Mouse (Mus musculus) erythroid progenitor cell, adult 5-6 weeks (primary cell): Measurements from ENCODE around the gene Bcat2. TPM values are rescaled to one million over a fixed set of nuclear protein-coding genes. Genes with fewer than 3 reads are reported as not detected.

Source experiments
- ATAC-seq: replicated peaks from 2 replicates; pipeline ENCODE4 v1.8.0; 2016; ENCODE audit warnings: moderate number of reproducible peaks, mild to moderate bottlenecking, moderate TSS enrichment, inconsistent platforms; ENCODE audit not compliant: poor library complexity, low FRiP score, severe bottlenecking
- total RNA-seq, 2 experiments: library from RNA; stranded (forward) in 1 of 2; stranded (reverse) in 1 of 2; fragments of 150-400 nt in 1 of 2; fragments of 186-747, 209-891 nt in 1 of 2; gene quantifications; 2 replicates each; pipeline versions ENCODE4 v1.2.3 to v1.2.4; 2015 to 2017; ENCODE audit warnings: low replicate concordance in 2 of 2

Gene Bcat2
- total RNA-seq, 2 experiments from 2014 or later = 8.4 to 22.0 TPM

GRCm38 (mm10) chr7:45549641-45550436, 20.1 kb upstream of the Bcat2 start:
- ATAC-seq = no peak

GRCm38 (mm10) chr7:45550821-45551511, 19.0 kb upstream of the Bcat2 start:
- ATAC-seq = no peak

GRCm38 (mm10) chr7:45551512-45551883, 18.5 kb upstream of the Bcat2 start:
- no peak for ATAC-seq

DNA sequence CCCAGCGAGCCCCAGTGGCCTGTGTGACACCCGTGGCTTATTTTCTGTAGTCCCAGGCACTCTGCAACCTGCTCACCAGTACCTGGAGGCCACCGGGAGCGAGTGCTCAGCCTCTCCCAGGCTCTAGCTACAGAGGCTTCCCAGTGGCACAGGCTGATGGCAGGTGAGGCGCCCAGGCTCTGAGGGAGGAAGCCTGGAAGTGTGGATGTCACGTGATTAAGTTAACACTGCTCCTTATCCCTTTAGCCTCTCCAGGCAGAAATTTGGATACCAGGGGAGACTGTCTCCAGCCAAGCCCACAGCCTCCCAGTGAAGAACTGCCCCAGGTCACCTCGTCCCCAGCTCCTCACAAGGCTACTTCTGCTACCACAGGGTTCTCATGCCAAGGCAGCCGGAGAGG, 16.4 kb upstream of the Bcat2 start:
- ATAC-seq = no peak

DNA sequence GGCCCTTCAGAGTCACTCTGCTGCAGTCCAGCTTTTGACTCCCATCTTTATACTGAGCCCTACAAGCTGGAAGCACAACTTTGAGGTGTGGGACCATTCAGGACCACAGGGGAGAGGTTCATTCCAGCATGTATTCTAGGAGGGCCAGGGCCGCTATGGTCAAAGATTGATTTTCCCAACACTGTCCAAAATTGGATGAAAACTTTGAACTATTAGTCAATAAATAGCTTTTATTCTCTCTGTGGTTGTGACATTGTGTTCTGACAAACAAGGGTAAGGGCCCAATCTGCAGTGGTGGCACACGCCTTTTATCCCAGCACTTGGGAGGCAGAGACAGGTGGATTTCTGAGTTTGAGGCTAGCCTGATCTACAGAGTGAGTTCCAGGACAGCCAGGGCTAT, 16.0 kb upstream of the Bcat2 start:
- no peak for ATAC-seq

GRCm38 (mm10) chr7:45554744-45555143, 15.2 kb upstream of the Bcat2 start, which contains the start of gene Hsd17b14:
TSS of gene Hsd17b14 (plus strand) at chr7:45554893.
- no peak for ATAC-seq

- ATAC-seq = peak; percentile 75
Observed at GRCm38 (mm10) chr7:45555787-45556186, 14.2 kb upstream of the Bcat2 start.

- ATAC-seq = no peak
Observed at GRCm38 (mm10) chr7:45558907-45559306, 11.0 kb upstream of the Bcat2 start.

- ATAC-seq = no peak
Observed at GRCm38 (mm10) chr7:45560241-45560640, 9.7 kb upstream of the Bcat2 start.

DNA sequence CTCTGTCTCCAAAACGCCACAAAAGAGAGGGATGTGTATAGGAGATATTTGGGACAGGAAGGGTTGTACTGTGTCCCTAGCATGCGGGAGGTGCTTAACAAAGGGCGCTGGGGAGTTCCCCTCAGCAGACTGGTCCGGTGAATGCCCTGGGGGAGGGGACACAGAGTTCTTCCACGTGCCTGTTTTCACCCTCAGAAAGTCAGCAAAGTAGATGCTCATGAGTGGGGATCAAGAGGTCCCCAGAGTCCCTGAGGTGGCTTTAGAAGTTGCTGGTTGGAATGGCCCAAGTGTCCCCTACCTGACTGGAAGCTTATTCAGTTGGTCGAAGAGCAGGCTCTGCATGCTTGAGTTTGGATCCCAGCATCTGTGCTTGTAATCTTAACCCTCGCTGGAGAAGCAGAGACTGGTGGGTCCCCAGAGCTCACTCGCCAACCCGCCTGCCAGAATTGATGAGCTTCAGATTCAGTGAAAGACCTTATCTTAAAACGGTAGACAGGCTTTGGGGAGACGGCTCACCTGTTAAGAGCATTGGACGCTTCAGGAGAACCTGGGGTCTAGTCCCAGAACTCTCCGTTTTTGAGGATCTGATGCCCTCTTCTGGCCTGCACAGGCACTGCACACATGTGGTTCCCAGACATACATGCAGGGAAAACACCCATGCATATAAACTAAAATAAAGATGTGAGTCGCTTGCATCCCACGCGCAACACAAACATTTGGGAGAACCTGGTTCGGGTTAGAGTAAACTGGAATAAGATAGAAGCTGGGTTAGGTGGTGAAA, 8.9 kb upstream of the Bcat2 start:
- ATAC-seq = peak; percentile 81

DNA sequence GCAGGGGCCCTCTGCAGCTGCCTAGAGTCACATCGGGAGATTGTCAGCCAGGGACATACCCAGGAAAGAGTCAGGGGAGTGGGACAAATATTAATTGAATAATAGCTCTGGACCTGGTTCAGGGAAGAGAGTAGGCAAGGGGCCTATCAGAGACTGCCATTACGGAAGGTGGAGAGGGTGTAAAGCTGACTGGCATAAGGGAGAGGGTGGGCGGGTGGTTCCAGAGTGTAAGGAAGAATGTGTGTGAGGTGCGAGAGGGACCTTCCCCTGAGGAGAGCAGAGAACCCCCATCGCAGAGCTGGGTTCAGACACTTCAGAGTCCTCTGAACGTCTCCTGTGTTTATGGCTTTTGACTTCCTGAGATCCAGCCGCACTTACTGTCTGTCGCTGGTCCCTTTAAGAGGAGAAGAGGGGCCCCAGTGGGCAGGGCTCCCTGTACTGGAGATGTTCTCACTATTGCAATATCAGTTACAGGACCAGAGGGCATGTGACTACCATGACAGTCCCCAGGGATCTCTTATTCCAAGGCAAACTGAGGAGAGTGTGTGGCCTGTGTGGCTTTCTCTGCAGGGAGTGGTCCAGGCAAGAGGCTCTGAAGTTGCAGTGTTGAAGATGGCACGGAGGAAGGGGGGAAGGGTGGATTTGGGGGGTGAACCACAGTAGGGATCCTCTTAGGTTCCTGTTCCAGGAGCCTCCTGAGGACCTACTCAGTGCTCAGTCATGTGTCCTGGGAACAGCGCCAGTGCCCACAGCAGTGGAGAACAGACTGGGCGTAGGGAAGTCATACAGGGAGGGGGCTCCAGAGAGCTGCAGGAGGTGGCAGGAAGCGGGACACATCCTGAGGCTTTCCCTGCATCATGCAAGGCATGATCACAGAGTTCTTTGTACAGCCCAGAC, 8.1 kb upstream of the Bcat2 start:
- ATAC-seq = no peak

DNA sequence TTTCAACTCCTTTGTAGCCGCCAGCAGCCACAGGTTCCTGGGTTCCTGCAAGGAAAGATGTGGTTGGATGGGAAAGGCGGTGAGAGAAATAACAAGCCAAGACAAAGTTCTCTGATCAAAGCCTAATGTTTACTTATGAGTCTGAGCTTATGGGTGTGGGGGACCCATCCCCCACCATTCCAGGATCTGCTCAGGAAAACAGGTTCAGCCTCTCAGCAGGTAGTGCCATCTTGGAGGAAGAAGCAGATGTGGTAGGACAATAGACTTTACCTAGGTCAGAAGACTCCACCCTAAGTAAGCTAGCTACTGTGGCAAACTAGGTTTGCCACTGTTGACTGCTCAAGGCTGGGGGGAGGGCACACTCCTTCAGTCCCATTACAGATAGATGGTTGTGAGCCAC, 5.1 kb upstream of the Bcat2 start:
- no peak for ATAC-seq

GRCm38 (mm10) chr7:45565446-45565845, 4.5 kb upstream of the Bcat2 start:
- no peak for ATAC-seq

- ATAC-seq = no peak
Observed at GRCm38 (mm10) chr7:45567112-45567779, 2.7 kb upstream of the Bcat2 start.

DNA sequence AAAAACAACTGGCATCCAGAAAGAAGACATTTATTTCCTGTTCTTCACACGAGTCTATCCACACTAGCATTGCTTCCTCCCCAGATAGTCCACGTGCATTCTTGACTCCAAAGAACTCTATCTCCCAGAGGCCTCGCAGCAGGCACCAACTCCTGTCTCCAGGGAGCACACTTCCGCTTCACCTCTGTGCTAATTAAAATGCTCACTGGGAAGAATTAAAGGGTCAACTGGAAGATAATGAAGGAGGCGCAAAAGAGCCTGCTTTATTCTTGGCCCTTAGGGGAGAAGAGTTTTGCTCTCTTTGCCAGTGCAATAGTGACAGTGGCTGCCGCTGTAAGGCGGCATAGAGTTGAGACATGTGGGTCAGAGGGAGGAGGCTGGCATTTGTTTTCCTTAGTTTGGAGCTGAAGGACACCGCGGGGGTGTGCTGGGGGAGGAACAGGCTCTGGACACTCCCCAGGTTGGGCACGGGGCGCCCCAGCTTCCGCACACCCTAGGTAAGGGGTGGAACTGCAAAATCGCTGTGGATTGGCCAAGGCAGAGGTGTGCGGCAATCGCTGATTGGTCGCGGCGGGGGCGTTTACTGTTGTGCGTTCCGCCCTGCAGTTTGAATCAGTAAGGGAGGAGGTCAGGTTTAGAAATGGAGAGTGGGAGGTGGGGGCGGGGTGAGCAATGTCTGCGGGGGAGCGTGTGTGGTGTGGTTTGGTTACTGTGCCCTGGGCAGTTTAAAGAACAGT, 2.0 kb upstream of the Bcat2 start:
- ATAC-seq = peak; percentile 87

- peak; percentile 17; the same call in 1 of the 2 replicates for ATAC-seq
Observed at GRCm38 (mm10) chr7:45568601-45569473, 1.1 kb upstream of the Bcat2 start.

DNA sequence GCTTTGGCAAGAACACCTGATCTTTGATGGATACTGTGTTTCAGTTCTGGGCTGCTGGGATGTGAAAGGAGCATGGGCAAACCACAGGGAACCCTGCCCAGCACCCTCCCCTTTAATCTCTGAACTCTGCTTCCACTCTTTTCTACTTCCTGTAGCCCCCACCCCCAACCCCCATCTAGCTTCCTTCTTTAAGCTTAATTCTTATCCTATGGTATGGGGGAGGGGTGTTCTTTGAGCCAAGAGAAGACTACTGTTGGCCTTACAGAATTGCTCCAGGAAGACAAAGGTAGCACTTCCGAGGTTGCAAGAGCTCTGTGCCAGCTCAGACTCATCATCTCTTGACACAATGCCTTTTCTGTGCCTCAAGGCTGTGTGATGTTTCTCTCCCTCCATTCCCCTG, 2.0 kb downstream of the Bcat2 start:
- ATAC-seq = no peak
